Mouse (Mus musculus): Measurements from ENCODE around the gene Zfp831. TPM values are rescaled to one million over a fixed set of nuclear protein-coding genes. Genes with fewer than 3 reads are reported as not detected.

Gene Zfp831
- total and polyA plus RNA-seq, 2 experiments from 2014 or later: under 0.01 to 0.02 TPM

DNA sequence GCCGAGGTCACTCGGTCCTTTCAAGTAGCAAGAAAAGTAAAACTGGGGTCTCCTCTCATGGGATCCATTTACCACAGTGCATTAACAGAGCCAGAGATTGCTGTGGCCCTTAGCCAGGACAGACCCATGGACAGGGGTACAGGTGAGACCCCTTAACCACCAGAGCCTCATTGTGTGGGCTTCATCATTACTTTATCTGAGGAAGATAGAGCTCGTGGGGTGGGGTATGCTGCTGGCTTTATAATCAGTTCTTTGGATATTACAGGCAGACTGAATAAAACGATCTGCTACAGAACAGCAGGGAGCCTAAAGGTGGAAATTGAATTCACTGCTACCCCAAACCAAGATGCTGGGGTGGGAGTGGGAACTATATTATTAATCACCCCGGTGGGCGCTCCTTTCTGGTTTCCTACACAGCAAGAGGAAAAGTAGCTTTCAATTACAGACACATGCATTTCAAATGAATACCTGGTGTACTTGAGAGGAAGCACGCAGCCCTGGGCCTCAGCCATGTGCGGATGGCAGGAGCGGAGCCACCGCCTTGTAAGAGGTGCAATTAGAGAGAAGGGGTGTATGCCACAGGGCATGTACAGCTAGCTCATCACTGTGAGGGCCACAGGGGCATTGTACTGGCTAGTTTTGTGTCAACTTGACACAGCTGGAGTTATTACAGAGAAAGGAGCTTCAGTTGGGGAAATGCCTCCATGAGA, 83.9 kb downstream of the Zfp831 start:
- H3K4me1 ChIP-seq (ENCODE audit: insufficient read depth): no peaks in the 10 kb centered on the region
- no peak overlapping the region for H3K27ac ChIP-seq (ENCODE audit: low read depth, low read length)
- no peak overlapping the region for H3K9ac ChIP-seq
- H3K27me3 ChIP-seq (ENCODE audit: insufficient read depth, low read length): no peaks in the 10 kb centered on the region
- no peak overlapping the region for H3K4me3 ChIP-seq (ENCODE audit: low read depth, low read length)
- TF ChIP-seq CTCF (IDR thresholded peaks at IDR 0.05; ENCODE audit: low read depth): no peak
- H3K36me3 ChIP-seq (ENCODE audit: insufficient read depth): no peaks in the 10 kb centered on the region
- WGBS: 57% methylated on average over 10 of the region's 10 CpGs
- DNase-seq (no peak), ATAC-seq (no peak)
- no peaks in the 10 kb centered on the region for H3K9me3 ChIP-seq (ENCODE audit: low read length)
- no peak overlapping the region for H3K4me2 ChIP-seq (ENCODE audit: low read depth)

DNA sequence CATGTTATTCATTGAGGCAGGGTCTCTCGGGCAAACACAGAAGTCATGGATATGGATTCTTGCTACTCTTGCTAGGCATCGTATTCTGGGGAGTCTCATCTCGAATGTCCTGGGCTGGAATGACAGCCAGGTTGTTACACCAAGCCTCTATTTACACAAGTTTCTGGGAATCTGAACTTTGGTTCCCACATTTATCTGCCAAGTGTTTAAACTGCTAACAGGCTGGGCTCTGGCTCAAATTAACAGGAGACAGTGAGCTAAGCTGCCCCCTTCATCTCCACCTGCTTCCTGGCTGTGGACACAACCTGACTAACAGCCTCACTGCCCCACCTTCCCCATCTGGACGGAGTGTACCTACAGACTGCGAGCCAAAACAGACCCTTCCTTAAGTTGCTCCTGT, 88.6 kb downstream of the Zfp831 start:
- Histone ChIP-seq H3K27me3 (ENCODE audit: insufficient read depth, low read length) (no peaks in the 10 kb centered on the region), H3K36me3 (ENCODE audit: insufficient read depth) (no peaks in the 10 kb centered on the region), H3K27ac (ENCODE audit: low read depth, low read length) (no peak overlapping the region), H3K9me3 (ENCODE audit: low read length) (no peaks in the 10 kb centered on the region), H3K4me2 (ENCODE audit: low read depth) (no peak overlapping the region), H3K4me1 (ENCODE audit: insufficient read depth) (no peaks in the 10 kb centered on the region), H3K9ac (no peak overlapping the region), H3K4me3 (ENCODE audit: low read depth, low read length) (no peak overlapping the region)
- WGBS: 91% methylated on average over 5 of the region's 5 CpGs
- DNase-seq (no peak), ATAC-seq (no peak)
- no peak for TF ChIP-seq CTCF (IDR thresholded peaks at IDR 0.05; ENCODE audit: low read depth)

DNA sequence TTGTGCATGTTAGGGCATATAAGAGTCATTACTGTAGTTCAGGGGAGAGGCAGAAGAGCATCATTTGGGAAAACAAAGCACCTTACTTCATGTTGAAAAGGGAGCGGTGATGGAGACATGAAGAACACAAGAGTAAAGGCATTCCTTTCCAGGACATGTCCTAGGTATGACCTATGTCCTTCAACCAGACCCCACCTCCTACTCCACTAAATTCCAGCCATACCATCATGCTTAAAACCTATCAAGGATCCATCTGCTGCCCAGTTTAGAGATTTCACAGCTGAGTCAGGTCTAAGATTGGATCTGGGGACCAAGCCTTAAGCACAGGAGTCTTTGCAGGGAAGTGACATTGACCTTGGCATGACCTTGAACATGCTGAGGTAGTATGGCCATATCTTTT, 91.9 kb downstream of the Zfp831 start:
- H3K9ac ChIP-seq: no peak overlapping the region
- no peaks in the 10 kb centered on the region for H3K9me3 ChIP-seq (ENCODE audit: low read length)
- H3K4me2 ChIP-seq (ENCODE audit: low read depth): no peak overlapping the region
- no peak overlapping the region for H3K4me3 ChIP-seq (ENCODE audit: low read depth, low read length)
- H3K27ac ChIP-seq (ENCODE audit: low read depth, low read length): no peak overlapping the region
- WGBS: 94% methylated on average over 1 of the region's 1 CpGs
- no peaks in the 10 kb centered on the region for H3K4me1 ChIP-seq (ENCODE audit: insufficient read depth)
- H3K36me3 ChIP-seq (ENCODE audit: insufficient read depth): no peaks in the 10 kb centered on the region
- no peak for TF ChIP-seq CTCF (IDR thresholded peaks at IDR 0.05; ENCODE audit: low read depth)
- no peaks in the 10 kb centered on the region for H3K27me3 ChIP-seq (ENCODE audit: insufficient read depth, low read length)
- no peak for DNase-seq
- ATAC-seq: no peak

DNA sequence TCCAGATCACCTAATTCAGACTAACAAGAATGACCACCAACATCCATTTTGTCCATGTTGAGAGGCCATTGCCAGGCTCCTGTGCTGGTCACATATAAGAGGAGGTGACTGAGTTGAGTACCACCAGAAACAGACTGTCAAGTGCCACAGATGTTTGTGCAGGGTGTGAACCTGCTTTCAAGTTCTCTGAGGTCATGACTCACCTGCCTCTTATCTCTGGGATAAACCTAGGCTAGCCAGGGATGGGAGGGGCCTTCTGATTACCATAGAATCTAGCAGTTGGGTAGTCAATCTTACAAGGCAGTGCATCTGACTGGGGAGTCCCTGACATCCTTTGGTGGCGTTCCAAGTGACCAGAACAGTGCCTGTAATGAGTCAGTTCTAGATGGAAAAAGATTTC, 103.8 kb downstream of the Zfp831 start:
- Histone ChIP-seq H3K27ac (ENCODE audit: low read depth, low read length) (no peak overlapping the region), H3K9ac (no peak overlapping the region), H3K4me2 (ENCODE audit: low read depth) (no peak overlapping the region), H3K4me3 (ENCODE audit: low read depth, low read length) (no peak overlapping the region), H3K4me1 (ENCODE audit: insufficient read depth) (no peaks in the 10 kb centered on the region), H3K36me3 (ENCODE audit: insufficient read depth) (no peaks in the 10 kb centered on the region), H3K9me3 (ENCODE audit: low read length) (no peaks in the 10 kb centered on the region), H3K27me3 (ENCODE audit: insufficient read depth, low read length) (no peaks in the 10 kb centered on the region)
- TF ChIP-seq CTCF (IDR thresholded peaks at IDR 0.05; ENCODE audit: low read depth): no peak
- ATAC-seq (no peak), DNase-seq (no peak)
- WGBS: 85% methylated on average over 1 of the region's 1 CpGs

DNA sequence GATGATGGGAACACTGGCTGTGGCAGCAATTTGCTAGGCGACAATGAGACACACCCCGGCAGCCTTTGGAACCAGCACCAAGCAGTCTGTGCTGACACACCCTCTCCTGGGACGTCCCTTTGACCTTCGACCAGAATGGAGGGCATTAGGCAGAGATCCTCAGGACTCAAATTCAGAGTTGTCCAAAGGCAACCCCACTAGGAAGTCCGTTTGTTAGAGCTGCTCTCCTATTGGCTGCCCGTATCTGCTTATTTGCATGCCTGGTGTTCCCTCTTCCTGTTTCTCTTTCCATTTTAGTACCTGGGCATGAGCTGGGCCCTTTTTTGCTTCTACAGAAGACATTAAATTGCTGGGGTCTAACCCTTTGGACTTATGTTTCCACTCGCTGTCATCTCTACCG, 105.0 kb downstream of the Zfp831 start:
- no peak for DNase-seq
- no peak for TF ChIP-seq CTCF (IDR thresholded peaks at IDR 0.05; ENCODE audit: low read depth)
- no peak overlapping the region for H3K27ac ChIP-seq (ENCODE audit: low read depth, low read length)
- no peaks in the 10 kb centered on the region for H3K9me3 ChIP-seq (ENCODE audit: low read length)
- no peaks in the 10 kb centered on the region for H3K27me3 ChIP-seq (ENCODE audit: insufficient read depth, low read length)
- no peaks in the 10 kb centered on the region for H3K36me3 ChIP-seq (ENCODE audit: insufficient read depth)
- H3K4me1 ChIP-seq (ENCODE audit: insufficient read depth): no peaks in the 10 kb centered on the region
- no peak for ATAC-seq
- H3K4me3 ChIP-seq (ENCODE audit: low read depth, low read length): no peak overlapping the region
- H3K9ac ChIP-seq: no peak overlapping the region
- no peak overlapping the region for H3K4me2 ChIP-seq (ENCODE audit: low read depth)
- WGBS: 83% methylated on average over 8 of the region's 8 CpGs

DNA sequence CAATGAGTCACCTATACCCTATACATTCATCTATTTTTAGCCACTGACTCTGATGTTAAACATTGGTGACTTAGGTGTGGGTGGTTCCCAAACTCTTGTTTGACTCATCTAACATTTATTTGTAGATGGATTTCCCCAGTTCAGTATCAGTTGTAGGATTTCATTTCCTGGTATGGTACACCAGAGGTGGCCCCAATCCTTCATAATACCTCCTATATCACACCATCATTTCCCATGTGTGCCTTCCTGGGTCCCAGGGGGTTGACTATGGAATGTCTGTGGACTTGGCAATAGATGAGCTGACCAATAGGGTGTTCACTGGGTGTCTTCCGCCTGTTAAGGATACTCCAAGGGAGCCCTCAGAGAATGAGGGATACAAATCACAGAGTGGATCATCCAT, 109.9 kb downstream of the Zfp831 start:
- 91% methylated on average over 1 of the region's 1 CpGs for WGBS
- Histone ChIP-seq H3K27me3 (ENCODE audit: insufficient read depth, low read length) (no peaks in the 10 kb centered on the region), H3K36me3 (ENCODE audit: insufficient read depth) (no peaks in the 10 kb centered on the region), H3K4me1 (ENCODE audit: insufficient read depth) (no peaks in the 10 kb centered on the region), H3K9ac (no peak overlapping the region), H3K4me2 (ENCODE audit: low read depth) (no peak overlapping the region), H3K27ac (ENCODE audit: low read depth, low read length) (no peak overlapping the region), H3K9me3 (ENCODE audit: low read length) (no peaks in the 10 kb centered on the region), H3K4me3 (ENCODE audit: low read depth, low read length) (no peak overlapping the region)
- DNase-seq: no peak
- TF ChIP-seq CTCF (IDR thresholded peaks at IDR 0.05; ENCODE audit: low read depth): no peak
- ATAC-seq: no peak

DNA sequence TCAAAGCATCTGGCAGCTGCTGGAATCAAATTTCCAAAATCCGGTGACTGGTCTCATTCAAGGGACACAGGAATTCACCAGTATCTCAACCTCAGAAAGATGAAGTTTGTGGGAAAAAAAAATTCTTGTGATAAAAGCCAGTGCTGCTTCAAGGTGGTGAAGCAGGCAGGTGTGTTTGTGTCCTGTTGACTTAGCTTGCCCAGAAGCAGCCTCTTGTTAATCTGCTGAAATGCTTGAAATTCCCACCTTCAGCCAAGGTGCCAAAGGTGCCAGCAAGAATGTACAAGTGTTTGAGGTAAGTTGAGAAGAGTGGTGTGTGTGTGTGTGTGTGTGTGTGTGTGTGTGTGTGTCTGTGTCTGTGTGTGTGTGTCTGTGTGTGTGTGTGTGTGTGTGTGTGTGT, 110.9 kb downstream of the Zfp831 start:
- WGBS: 80% methylated on average over 1 of the region's 1 CpGs
- Histone ChIP-seq H3K36me3 (ENCODE audit: insufficient read depth) (no peaks in the 10 kb centered on the region), H3K9me3 (ENCODE audit: low read length) (no peaks in the 10 kb centered on the region), H3K4me2 (ENCODE audit: low read depth) (no peak overlapping the region), H3K9ac (no peak overlapping the region), H3K27ac (ENCODE audit: low read depth, low read length) (no peak overlapping the region), H3K4me1 (ENCODE audit: insufficient read depth) (no peaks in the 10 kb centered on the region), H3K4me3 (ENCODE audit: low read depth, low read length) (no peak overlapping the region), H3K27me3 (ENCODE audit: insufficient read depth, low read length) (no peaks in the 10 kb centered on the region)
- no peak for TF ChIP-seq CTCF (IDR thresholded peaks at IDR 0.05; ENCODE audit: low read depth)
- ATAC-seq (no peak), DNase-seq (no peak)

Data from forebrain, postnatal 0 days (tissue).